Mouse (Mus musculus): Measurements from ENCODE around the gene Rnf126. TPM values are rescaled to one million over a fixed set of nuclear protein-coding genes. Genes with fewer than 3 reads are reported as not detected.

The Rnf126 gene
- polyA plus RNA-seq, 1 experiment, result 157 TPM

DNA sequence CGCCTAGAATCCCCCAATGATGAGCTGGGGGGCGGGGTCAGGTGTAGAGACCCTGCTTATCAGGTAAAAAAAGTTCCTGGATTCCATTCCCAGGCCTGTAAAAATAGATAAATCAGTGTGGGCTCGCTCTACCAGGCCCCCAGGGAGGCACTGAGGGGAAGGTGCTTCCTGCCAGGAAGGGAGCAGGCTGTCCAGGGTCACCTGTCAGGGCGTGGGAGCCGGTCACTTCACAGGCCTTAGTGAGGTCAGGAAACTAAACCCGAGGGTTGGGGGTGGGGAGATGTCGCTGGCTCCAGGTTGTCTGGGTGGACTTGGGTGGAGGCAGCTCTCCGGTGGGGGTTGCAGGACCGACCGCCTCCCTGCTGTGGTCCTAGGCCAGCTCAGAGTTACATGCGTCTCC lies 38.9 kb upstream of the Rnf126 start:
- Histone ChIP-seq H3K4me3 (ENCODE audit: insufficient read depth, low read length) (no peak overlapping the region), H3K4me1 (ENCODE audit: control insufficient read depth, insufficient read depth, low read length) (peaks cover 20% of the 10 kb centered on the region), H3K27ac (ENCODE audit: insufficient read depth, low read length) (peak overlapping the region; percentile 20)
- TF ChIP-seq CTCF (IDR thresholded peaks at IDR 0.05; ENCODE audit: extremely low read depth, insufficient read depth, low read length) (no peak), POLR2A (IDR thresholded peaks at IDR 0.05; ENCODE audit: extremely low read depth, insufficient read depth, low read length) (no peak)

DNA sequence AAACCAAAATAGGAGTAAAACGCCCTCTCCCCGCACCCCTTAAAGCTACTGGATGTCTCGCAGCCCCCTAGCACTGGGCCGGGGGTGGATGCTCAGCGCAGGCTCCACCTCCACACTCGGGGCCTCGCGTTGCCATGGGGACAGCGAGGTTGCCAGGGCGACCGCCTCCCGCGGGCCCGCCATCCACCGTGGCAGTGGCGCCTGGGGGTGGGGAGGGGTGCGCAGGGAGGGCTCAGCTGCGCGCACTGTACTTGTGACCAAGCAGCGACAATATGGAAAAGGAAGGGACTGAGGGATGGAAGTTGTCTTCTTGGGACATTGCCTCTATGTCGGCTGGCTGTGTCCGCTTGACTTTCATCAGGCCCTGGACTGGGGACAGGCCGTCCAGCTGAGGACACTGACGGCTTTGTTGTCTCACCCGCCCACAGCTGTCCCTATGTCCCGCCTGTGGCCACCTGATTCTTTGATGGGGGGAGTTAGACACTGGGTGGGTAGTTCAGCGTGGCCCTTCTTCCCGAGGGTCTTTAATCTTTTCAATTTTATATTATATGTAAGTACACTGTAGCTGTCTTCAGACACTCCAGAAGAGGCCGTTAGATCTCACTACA lies 37.1 kb upstream of the Rnf126 start:
- Histone ChIP-seq H3K4me3 (ENCODE audit: insufficient read depth, low read length) (0 out of 2 replicates have a peak overlapping the region, but pooled peaks have one; percentile 1), H3K4me1 (ENCODE audit: control insufficient read depth, insufficient read depth, low read length) (peaks cover 22% of the 10 kb centered on the region), H3K27ac (ENCODE audit: insufficient read depth, low read length) (peak overlapping the region; percentile 97)
- no peak for TF ChIP-seq CTCF (IDR thresholded peaks at IDR 0.05; ENCODE audit: extremely low read depth, insufficient read depth, low read length)
- 0 out of 2 replicates have a peak, but pooled peaks have one; percentile 29 for TF ChIP-seq POLR2A (IDR thresholded peaks at IDR 0.05; ENCODE audit: extremely low read depth, insufficient read depth, low read length)

DNA sequence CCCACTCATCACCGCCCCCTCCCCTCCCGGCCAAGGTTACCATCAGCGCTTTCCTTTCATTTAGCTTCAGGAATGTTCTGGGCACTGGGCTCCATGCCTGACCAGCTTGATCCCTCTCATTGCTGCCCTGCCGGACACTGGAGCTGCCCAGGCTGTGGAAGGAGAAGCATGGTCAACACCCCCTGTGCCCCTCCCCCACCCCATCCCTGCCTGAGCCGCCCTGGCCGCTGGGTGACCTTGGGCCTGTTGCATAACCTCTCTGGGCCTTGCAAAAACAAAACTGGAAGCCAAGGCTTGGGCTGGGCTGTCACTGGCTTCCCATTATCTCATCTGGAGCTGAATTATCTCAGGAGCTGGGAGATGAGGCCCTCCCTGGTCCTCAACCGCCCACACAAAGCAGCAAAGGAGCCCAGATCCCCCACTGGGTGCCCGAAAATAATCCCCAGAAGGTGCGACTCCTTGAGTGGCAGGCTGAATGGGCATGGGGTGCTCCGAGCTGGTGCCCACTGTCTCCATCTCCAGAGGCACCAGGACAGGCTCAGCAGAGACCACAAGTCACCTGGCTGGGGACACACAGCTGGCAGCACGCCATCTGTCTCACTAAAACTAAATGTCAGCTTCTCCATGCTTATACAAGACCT lies 35.7 kb upstream of the Rnf126 start:
- H3K27ac ChIP-seq (ENCODE audit: insufficient read depth, low read length), result peak overlapping the region; percentile 97
- H3K4me3 ChIP-seq (ENCODE audit: insufficient read depth, low read length), result no peak overlapping the region
- TF ChIP-seq POLR2A (IDR thresholded peaks at IDR 0.05; ENCODE audit: extremely low read depth, insufficient read depth, low read length) (no peak), CTCF (IDR thresholded peaks at IDR 0.05; ENCODE audit: extremely low read depth, insufficient read depth, low read length) (no peak)
- H3K4me1 ChIP-seq (ENCODE audit: control insufficient read depth, insufficient read depth, low read length), result peaks cover 23% of the 10 kb centered on the region

DNA sequence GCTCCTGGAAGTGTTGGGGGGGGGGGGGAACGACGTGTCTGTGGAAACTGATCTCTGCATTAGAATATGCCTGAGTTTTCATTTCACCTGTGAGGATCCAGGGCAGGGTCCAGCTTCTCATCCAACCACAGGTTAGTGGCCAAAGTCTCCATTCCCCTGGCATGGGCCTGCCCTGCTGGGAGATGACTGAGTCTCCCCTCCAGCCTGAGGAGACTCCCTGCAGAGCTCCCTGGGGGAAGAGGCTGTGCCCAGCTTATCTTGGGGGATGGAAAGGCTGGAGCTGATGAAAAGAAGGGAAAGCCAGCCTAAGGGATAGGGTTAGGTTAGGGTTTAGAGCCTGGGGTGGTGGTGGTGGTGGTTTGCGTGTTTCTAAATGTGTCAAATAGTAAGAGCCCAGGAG lies 35.1 kb upstream of the Rnf126 start:
- peak overlapping the region; percentile 97 for H3K27ac ChIP-seq (ENCODE audit: insufficient read depth, low read length)
- TF ChIP-seq POLR2A (IDR thresholded peaks at IDR 0.05; ENCODE audit: extremely low read depth, insufficient read depth, low read length) (no peak), CTCF (IDR thresholded peaks at IDR 0.05; ENCODE audit: extremely low read depth, insufficient read depth, low read length) (no peak)
- no peak overlapping the region for H3K4me3 ChIP-seq (ENCODE audit: insufficient read depth, low read length)
- H3K4me1 ChIP-seq (ENCODE audit: control insufficient read depth, insufficient read depth, low read length), result peaks cover 23% of the 10 kb centered on the region

DNA sequence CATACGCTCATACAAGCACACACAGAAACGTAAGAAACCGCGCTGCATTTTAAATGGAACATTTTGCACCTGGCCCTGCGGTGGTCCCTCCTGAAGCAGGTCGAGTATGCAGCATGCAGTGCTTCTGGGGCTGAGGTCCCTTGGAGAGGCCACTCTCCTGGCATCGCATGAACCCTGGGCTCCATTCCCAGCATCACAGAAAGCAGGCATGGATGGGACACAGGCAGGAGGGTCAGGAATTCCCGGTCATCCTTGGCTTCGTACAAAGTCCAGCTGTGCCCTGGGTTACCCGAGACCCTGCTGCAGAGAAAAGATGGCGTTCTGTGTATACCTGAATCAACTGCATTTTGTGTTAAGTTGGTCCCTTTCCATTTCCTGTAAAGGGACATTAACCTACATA lies 33.8 kb upstream of the Rnf126 start:
- TF ChIP-seq CTCF (IDR thresholded peaks at IDR 0.05; ENCODE audit: extremely low read depth, insufficient read depth, low read length) (no peak), POLR2A (IDR thresholded peaks at IDR 0.05; ENCODE audit: extremely low read depth, insufficient read depth, low read length) (no peak)
- H3K4me3 ChIP-seq (ENCODE audit: insufficient read depth, low read length), result no peak overlapping the region
- no peak overlapping the region for H3K27ac ChIP-seq (ENCODE audit: insufficient read depth, low read length)
- peaks cover 21% of the 10 kb centered on the region for H3K4me1 ChIP-seq (ENCODE audit: control insufficient read depth, insufficient read depth, low read length)

DNA sequence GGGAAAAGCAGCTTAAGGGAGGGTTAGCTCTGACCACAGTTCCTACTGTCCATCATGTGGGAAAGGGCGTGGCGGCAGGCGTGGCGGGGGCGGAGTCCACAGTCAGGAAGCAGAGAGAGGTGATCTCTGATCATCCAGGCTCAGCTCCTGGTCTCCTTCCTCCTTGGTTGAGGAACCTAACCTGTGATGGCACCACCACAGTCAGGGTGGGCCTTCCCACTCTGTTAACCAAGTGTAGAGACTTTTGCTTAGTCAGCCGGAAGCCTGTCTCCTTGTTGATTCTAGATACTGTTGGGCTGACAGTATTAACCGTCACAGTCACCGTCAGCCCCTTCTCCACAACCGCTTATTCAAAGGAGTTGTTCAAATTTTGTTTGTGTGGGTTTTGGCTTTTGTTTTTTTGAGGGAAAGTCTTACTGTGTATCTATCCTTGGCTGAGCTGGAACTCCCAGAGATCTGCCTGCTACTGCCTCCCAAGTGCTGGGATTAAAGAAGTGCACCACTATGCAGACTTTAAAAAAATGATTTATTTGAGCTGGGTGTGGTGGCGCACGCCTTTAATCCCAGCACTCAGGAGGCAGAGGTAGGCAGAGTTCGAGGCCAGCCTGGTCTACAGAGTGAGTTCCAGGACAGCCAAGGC lies 31.7 kb upstream of the Rnf126 start:
- no peak for TF ChIP-seq POLR2A (IDR thresholded peaks at IDR 0.05; ENCODE audit: extremely low read depth, insufficient read depth, low read length)
- TF ChIP-seq CTCF (IDR thresholded peaks at IDR 0.05; ENCODE audit: extremely low read depth, insufficient read depth, low read length), result no peak
- Histone ChIP-seq H3K27ac (ENCODE audit: insufficient read depth, low read length) (no peak overlapping the region), H3K4me1 (ENCODE audit: control insufficient read depth, insufficient read depth, low read length) (peaks cover 19% of the 10 kb centered on the region), H3K4me3 (ENCODE audit: insufficient read depth, low read length) (no peak overlapping the region)

DNA sequence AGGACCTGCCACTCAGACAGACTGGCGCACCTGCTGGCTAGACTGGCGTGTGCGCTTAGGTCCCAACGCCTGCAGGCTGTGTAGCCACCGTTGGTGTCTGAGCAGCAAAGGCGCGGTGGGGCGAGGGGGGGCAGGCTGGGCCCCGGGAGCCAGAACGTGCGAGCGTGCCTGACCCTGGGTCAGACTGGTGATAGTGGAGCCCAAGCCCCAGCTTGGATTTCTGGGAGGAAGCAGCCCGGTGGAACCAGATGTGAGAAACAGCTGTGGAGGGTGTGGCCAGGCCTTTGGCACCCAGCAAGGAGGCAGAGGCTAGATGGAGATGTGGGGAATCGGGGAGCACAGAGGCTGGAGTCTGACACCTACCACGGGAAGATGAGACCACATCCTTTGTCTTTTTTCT lies 30.6 kb upstream of the Rnf126 start:
- no peak overlapping the region for H3K4me3 ChIP-seq (ENCODE audit: insufficient read depth, low read length)
- no peak for TF ChIP-seq CTCF (IDR thresholded peaks at IDR 0.05; ENCODE audit: extremely low read depth, insufficient read depth, low read length)
- no peak for TF ChIP-seq POLR2A (IDR thresholded peaks at IDR 0.05; ENCODE audit: extremely low read depth, insufficient read depth, low read length)
- no peak overlapping the region for H3K27ac ChIP-seq (ENCODE audit: insufficient read depth, low read length)
- peaks cover 12% of the 10 kb centered on the region; the same call in 1 of the 2 replicates for H3K4me1 ChIP-seq (ENCODE audit: control insufficient read depth, insufficient read depth, low read length)

DNA sequence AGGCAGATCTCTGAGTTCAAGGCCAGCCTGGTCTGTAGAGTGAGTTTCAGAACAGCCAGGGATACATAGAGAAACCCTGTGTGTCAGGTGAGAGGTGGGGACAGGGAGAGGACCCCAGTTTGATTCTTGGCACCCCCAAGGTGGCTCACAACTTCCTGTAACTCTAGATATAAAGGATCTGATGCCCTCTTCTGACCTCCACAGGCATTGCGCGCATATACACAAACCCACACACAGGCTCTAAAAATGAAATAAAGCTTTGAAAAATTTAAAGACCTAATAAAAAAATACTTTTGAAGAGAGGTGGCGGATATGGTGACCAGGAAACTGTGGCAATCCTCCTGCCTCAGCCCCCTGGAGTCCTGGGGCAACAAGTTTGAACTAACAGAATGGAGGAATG lies 29.2 kb upstream of the Rnf126 start:
- Histone ChIP-seq H3K4me3 (ENCODE audit: insufficient read depth, low read length) (no peak overlapping the region), H3K4me1 (ENCODE audit: control insufficient read depth, insufficient read depth, low read length) (peaks cover 6% of the 10 kb centered on the region; the same call in 1 of the 2 replicates), H3K27ac (ENCODE audit: insufficient read depth, low read length) (no peak overlapping the region)
- TF ChIP-seq POLR2A (IDR thresholded peaks at IDR 0.05; ENCODE audit: extremely low read depth, insufficient read depth, low read length) (no peak), CTCF (IDR thresholded peaks at IDR 0.05; ENCODE audit: extremely low read depth, insufficient read depth, low read length) (no peak)

DNA sequence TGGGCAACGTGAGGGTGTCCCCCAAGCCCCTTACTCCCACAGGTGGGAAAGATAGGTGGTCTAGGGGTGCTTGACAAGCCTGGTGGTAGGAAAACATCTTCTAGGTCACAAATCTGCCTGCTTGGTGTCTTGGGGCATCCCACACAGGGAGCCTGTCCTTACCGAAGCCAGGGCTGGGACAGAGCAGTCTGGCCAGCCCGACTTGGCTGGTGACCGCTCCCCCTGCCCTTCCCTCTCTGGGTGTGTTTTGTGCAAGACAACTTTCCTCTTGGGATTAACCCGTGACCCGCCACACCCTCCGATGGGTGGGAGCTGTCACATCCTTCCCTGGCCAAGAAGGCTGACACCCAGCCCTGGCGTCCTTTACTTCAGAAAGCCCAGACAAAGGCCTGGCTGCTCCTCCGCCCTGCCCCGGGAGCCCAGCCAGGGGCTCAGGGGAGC lies 27.8 kb upstream of the Rnf126 start:
- no peak for TF ChIP-seq CTCF (IDR thresholded peaks at IDR 0.05; ENCODE audit: extremely low read depth, insufficient read depth, low read length)
- TF ChIP-seq POLR2A (IDR thresholded peaks at IDR 0.05; ENCODE audit: extremely low read depth, insufficient read depth, low read length), result no peak; the same call in 1 of the 2 replicates
- H3K4me1 ChIP-seq (ENCODE audit: control insufficient read depth, insufficient read depth, low read length), result peaks cover 5% of the 10 kb centered on the region; the same call in 1 of the 2 replicates
- H3K27ac ChIP-seq (ENCODE audit: insufficient read depth, low read length), result peak overlapping the region; percentile 96
- peak overlapping the region; percentile 74 for H3K4me3 ChIP-seq (ENCODE audit: insufficient read depth, low read length)
